Mouse (Mus musculus): ENCODE measurements at regions not wholly inside any gene's neighbourhood (a gene's known extent, or its start where the extent isn't known, plus 50 kb on each side); places are given as distances from the start of the nearest gene placed in this dataset.

GRCm38 (mm10) chr5:133585181-133585580 lies 514.3 kb upstream of the Castor2 start:
- WGBS = 16% methylated on average over 3 of the region's 3 CpGs

DNA sequence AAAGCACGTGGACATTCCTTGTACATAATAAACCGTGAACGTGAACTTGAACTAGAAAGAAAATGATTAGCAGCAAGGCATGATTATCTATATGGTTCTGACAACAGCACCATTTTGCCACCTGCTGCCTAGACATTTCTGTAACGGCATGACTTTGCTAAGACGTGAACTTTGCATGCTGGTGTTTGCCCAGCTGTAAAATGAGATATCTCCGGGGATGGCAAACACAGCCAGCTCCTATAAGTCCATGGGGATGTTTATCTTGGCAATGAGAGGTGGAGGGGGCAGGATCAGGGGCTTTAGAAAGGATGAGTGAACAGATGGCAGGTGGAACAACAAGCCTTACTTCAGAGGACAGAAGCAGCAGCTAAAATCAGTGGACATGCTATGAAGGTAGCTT lies 522.9 kb upstream of the Castor2 start:
- Histone ChIP-seq H3K4me3 (ENCODE audit: low read depth, low read length) (no peak overlapping the region), H3K9ac (replicated peaks; ENCODE audit: low read depth, low read length) (no peak overlapping the region), H3K27me3 (ENCODE audit: control insufficient read depth, insufficient read depth, low read length) (no peaks in the 10 kb centered on the region), H3K27ac (ENCODE audit: low read length) (no peak overlapping the region), H3K4me1 (ENCODE audit: control insufficient read depth, insufficient read depth, low read length) (no peaks in the 10 kb centered on the region), H3K4me2 (replicated peaks; ENCODE audit: low read depth, low read length) (no peak overlapping the region), H3K9me3 (ENCODE audit: control insufficient read depth, low read depth, low read length) (no peaks in the 10 kb centered on the region), H3K36me3 (ENCODE audit: control insufficient read depth, insufficient read depth, low read length) (no peaks in the 10 kb centered on the region)
- 63% methylated on average over 6 of the region's 6 CpGs for WGBS
- no peak; the same call in 1 of the 2 replicates for ATAC-seq (ENCODE audit: insufficient number of reproducible peaks, insufficient read depth, low FRiP score, low read depth)

More at GRCm38 (mm10) chr5:133585181-133585580, 514.3 kb upstream of the Castor2 start:
- Histone ChIP-seq H3K27me3 (ENCODE audit: control insufficient read depth, insufficient read depth, low read length) (no peaks in the 10 kb centered on the region), H3K4me1 (ENCODE audit: control insufficient read depth, insufficient read depth, low read length) (no peaks in the 10 kb centered on the region), H3K9ac (replicated peaks; ENCODE audit: low read depth, low read length) (no peak overlapping the region), H3K4me3 (ENCODE audit: low read depth, low read length) (no peak overlapping the region), H3K27ac (ENCODE audit: low read length) (no peak overlapping the region), H3K4me2 (replicated peaks; ENCODE audit: low read depth, low read length) (no peak overlapping the region), H3K36me3 (ENCODE audit: control insufficient read depth, insufficient read depth, low read length) (no peaks in the 10 kb centered on the region), H3K9me3 (ENCODE audit: control insufficient read depth, low read depth, low read length) (no peaks in the 10 kb centered on the region)
- ATAC-seq (ENCODE audit: insufficient number of reproducible peaks, insufficient read depth, low FRiP score, low read depth) = no peak

DNA sequence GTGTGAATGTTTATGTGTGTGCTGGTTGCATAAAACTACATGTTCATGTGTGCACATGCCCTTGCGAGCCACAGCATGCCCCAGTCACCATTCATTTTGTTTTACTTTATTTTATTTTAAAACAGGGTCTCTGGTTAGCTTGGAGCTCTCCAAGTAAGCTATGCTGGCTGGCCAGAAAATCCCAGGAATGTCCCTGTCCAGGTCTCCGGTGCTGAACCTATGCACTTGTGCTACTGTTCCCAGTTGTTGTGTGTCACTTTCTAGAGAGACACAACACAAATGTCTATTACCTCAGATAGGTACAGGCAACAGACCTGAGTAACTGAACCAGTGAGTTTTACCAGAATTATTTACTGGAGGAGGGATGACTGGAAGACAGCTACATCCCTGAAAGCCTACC lies 530.4 kb upstream of the Castor2 start:
- no peak overlapping the region for H3K27ac ChIP-seq (ENCODE audit: low read length)
- ATAC-seq (ENCODE audit: insufficient number of reproducible peaks, insufficient read depth, low FRiP score, low read depth) = no peak
- H3K9me3 ChIP-seq (ENCODE audit: control insufficient read depth, low read depth, low read length) = no peaks in the 10 kb centered on the region
- H3K9ac ChIP-seq (replicated peaks; ENCODE audit: low read depth, low read length) = no peak overlapping the region
- no peak overlapping the region for H3K4me3 ChIP-seq (ENCODE audit: low read depth, low read length)
- no peak overlapping the region for H3K4me2 ChIP-seq (replicated peaks; ENCODE audit: low read depth, low read length)
- 74% methylated on average over 2 of the region's 2 CpGs for WGBS
- H3K4me1 ChIP-seq (ENCODE audit: control insufficient read depth, insufficient read depth, low read length) = no peaks in the 10 kb centered on the region
- no peaks in the 10 kb centered on the region for H3K36me3 ChIP-seq (ENCODE audit: control insufficient read depth, insufficient read depth, low read length)
- no peaks in the 10 kb centered on the region for H3K27me3 ChIP-seq (ENCODE audit: control insufficient read depth, insufficient read depth, low read length)

DNA sequence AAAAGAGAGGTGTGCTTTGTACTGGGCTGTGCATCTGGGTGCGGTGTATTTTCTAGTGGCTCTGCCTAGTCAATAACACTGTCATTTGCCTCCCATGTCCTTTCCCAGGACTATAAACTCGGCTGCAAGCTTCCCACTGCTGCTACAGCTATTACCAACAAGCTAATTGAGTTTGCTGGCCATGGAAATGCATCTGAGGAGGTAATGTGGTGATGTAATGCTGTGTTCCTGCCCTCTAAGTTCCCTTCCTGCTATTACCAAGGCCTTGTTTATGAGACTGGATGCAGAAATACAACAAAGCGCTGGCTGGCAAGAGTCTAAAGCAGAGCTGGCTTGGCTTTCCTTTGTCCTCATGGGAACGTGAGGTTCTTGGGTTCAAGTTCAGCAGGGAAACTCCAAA lies 533.0 kb upstream of the Castor2 start:
- WGBS = 74% methylated on average over 4 of the region's 4 CpGs

DNA sequence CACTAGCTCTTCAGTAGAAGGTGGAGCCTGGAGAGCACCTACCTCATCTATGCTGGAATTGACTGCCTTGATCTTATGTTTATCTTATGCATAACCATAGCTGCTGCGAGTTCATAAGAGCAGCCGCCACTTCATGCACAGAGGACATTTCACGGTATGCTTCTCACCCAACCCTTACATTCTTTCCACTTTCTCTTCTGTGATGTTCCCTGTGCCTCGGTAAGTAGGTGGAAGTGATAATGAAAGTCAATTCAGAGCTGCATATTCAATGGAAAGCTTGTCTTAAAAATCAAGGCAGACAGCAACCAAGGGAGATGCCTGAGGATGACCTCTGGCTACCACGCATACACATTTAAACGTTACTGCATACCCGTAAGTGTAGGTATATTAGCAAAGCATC lies 548.9 kb upstream of the Castor2 start:
- 78% methylated on average over 7 of the region's 7 CpGs for WGBS
- Histone ChIP-seq H3K27ac (ENCODE audit: low read length) (no peak overlapping the region), H3K4me3 (ENCODE audit: low read depth, low read length) (no peak overlapping the region), H3K4me2 (replicated peaks; ENCODE audit: low read depth, low read length) (no peak overlapping the region), H3K27me3 (ENCODE audit: control insufficient read depth, insufficient read depth, low read length) (no peaks in the 10 kb centered on the region), H3K9ac (replicated peaks; ENCODE audit: low read depth, low read length) (no peak overlapping the region), H3K4me1 (ENCODE audit: control insufficient read depth, insufficient read depth, low read length) (no peaks in the 10 kb centered on the region), H3K36me3 (ENCODE audit: control insufficient read depth, insufficient read depth, low read length) (no peaks in the 10 kb centered on the region), H3K9me3 (ENCODE audit: control insufficient read depth, low read depth, low read length) (no peaks in the 10 kb centered on the region)
- ATAC-seq (ENCODE audit: insufficient number of reproducible peaks, insufficient read depth, low FRiP score, low read depth) = no peak

More for the DNA sequence above, 533.0 kb upstream of the Castor2 start:
- H3K36me3 ChIP-seq (ENCODE audit: control insufficient read depth, insufficient read depth, low read length) = no peaks in the 10 kb centered on the region
- no peaks in the 10 kb centered on the region for H3K4me1 ChIP-seq (ENCODE audit: control insufficient read depth, insufficient read depth, low read length)
- H3K27me3 ChIP-seq (ENCODE audit: control insufficient read depth, insufficient read depth, low read length) = no peaks in the 10 kb centered on the region
- no peak overlapping the region for H3K27ac ChIP-seq (ENCODE audit: low read length)
- no peaks in the 10 kb centered on the region for H3K9me3 ChIP-seq (ENCODE audit: control insufficient read depth, low read depth, low read length)
- no peak overlapping the region for H3K4me3 ChIP-seq (ENCODE audit: low read depth, low read length)
- H3K9ac ChIP-seq (replicated peaks; ENCODE audit: low read depth, low read length) = no peak overlapping the region
- ATAC-seq (ENCODE audit: insufficient number of reproducible peaks, insufficient read depth, low FRiP score, low read depth) = no peak
- no peak overlapping the region for H3K4me2 ChIP-seq (replicated peaks; ENCODE audit: low read depth, low read length)

- Histone ChIP-seq H3K27me3 (ENCODE audit: control insufficient read depth, insufficient read depth, low read length) (no peaks in the 10 kb centered on the region), H3K9me3 (ENCODE audit: control insufficient read depth, low read depth, low read length) (no peaks in the 10 kb centered on the region), H3K36me3 (ENCODE audit: control insufficient read depth, insufficient read depth, low read length) (no peaks in the 10 kb centered on the region), H3K4me2 (replicated peaks; ENCODE audit: low read depth, low read length) (no peak overlapping the region), H3K27ac (ENCODE audit: low read length) (no peak overlapping the region), H3K4me1 (ENCODE audit: control insufficient read depth, insufficient read depth, low read length) (no peaks in the 10 kb centered on the region), H3K9ac (replicated peaks; ENCODE audit: low read depth, low read length) (no peak overlapping the region), H3K4me3 (ENCODE audit: low read depth, low read length) (no peak overlapping the region)
- ATAC-seq (ENCODE audit: insufficient number of reproducible peaks, insufficient read depth, low FRiP score, low read depth) = no peak
These were observed 557.3 kb upstream of the Castor2 start for GRCm38 (mm10) chr5:133542217-133542616.

- H3K27ac ChIP-seq (ENCODE audit: low read length) = no peak overlapping the region
- H3K9ac ChIP-seq (replicated peaks; ENCODE audit: low read depth, low read length) = no peak overlapping the region
- H3K4me2 ChIP-seq (replicated peaks; ENCODE audit: low read depth, low read length) = no peak overlapping the region
- no peaks in the 10 kb centered on the region for H3K4me1 ChIP-seq (ENCODE audit: control insufficient read depth, insufficient read depth, low read length)
- no peaks in the 10 kb centered on the region for H3K9me3 ChIP-seq (ENCODE audit: control insufficient read depth, low read depth, low read length)
- no peak overlapping the region for H3K4me3 ChIP-seq (ENCODE audit: low read depth, low read length)
- no peak for ATAC-seq (ENCODE audit: insufficient number of reproducible peaks, insufficient read depth, low FRiP score, low read depth)
- no peaks in the 10 kb centered on the region for H3K27me3 ChIP-seq (ENCODE audit: control insufficient read depth, insufficient read depth, low read length)
- no peaks in the 10 kb centered on the region for H3K36me3 ChIP-seq (ENCODE audit: control insufficient read depth, insufficient read depth, low read length)
These were observed 566.8 kb upstream of the Castor2 start for GRCm38 (mm10) chr5:133532678-133533077.

- H3K9me3 ChIP-seq (ENCODE audit: control insufficient read depth, low read depth, low read length) = no peaks in the 10 kb centered on the region
- no peak overlapping the region for H3K9ac ChIP-seq (replicated peaks; ENCODE audit: low read depth, low read length)
- ATAC-seq (ENCODE audit: insufficient number of reproducible peaks, insufficient read depth, low FRiP score, low read depth) = no peak
- 75% methylated on average over 2 of the region's 2 CpGs for WGBS
- no peak overlapping the region for H3K4me2 ChIP-seq (replicated peaks; ENCODE audit: low read depth, low read length)
- no peaks in the 10 kb centered on the region for H3K4me1 ChIP-seq (ENCODE audit: control insufficient read depth, insufficient read depth, low read length)
- H3K27ac ChIP-seq (ENCODE audit: low read length) = no peak overlapping the region
- no peaks in the 10 kb centered on the region for H3K36me3 ChIP-seq (ENCODE audit: control insufficient read depth, insufficient read depth, low read length)
- no peaks in the 10 kb centered on the region for H3K27me3 ChIP-seq (ENCODE audit: control insufficient read depth, insufficient read depth, low read length)
- no peak overlapping the region for H3K4me3 ChIP-seq (ENCODE audit: low read depth, low read length)
These were observed 593.9 kb upstream of the Castor2 start for GRCm38 (mm10) chr5:133505661-133506060.

- H3K27me3 ChIP-seq (ENCODE audit: control insufficient read depth, insufficient read depth, low read length) = no peaks in the 10 kb centered on the region
- H3K27ac ChIP-seq (ENCODE audit: low read length) = no peak overlapping the region
- H3K4me2 ChIP-seq (replicated peaks; ENCODE audit: low read depth, low read length) = no peak overlapping the region
- no peak overlapping the region for H3K9ac ChIP-seq (replicated peaks; ENCODE audit: low read depth, low read length)
- no peaks in the 10 kb centered on the region for H3K4me1 ChIP-seq (ENCODE audit: control insufficient read depth, insufficient read depth, low read length)
- ATAC-seq (ENCODE audit: insufficient number of reproducible peaks, insufficient read depth, low FRiP score, low read depth) = no peak
- no peaks in the 10 kb centered on the region for H3K9me3 ChIP-seq (ENCODE audit: control insufficient read depth, low read depth, low read length)
- 26% methylated on average over 5 of the region's 5 CpGs for WGBS
- no peak overlapping the region for H3K4me3 ChIP-seq (ENCODE audit: low read depth, low read length)
- no peaks in the 10 kb centered on the region for H3K36me3 ChIP-seq (ENCODE audit: control insufficient read depth, insufficient read depth, low read length)
These were observed 611.7 kb upstream of the Castor2 start for GRCm38 (mm10) chr5:133487806-133488290.
